Mouse (Mus musculus): ENCODE measurements around the gene Ttc29. TPM values are rescaled to one million over a fixed set of nuclear protein-coding genes. Genes with fewer than 3 reads are reported as not detected.

The Ttc29 gene
- polyA plus RNA-seq (2012; rRNA removed) = 0.74 and 1.3 TPM in 2 replicates

GRCm38 (mm10) chr8:78213074-78213473 is at the start of gene Ttc29:
Gene Ttc29 (plus strand): TSS chr8:78213297.

GRCm38 (mm10) chr8:78436071-78436651 is 223.1 kb downstream of the Ttc29 start, which contains the start of gene Pou4f2:
Gene Pou4f2 (minus strand): TSS chr8:78436645.

Other genes with a start within 250 kb of the Ttc29 start
- 6.6 and 7.4 TPM in 2 replicates for gene Pou4f2, start 223.3 kb downstream of the Ttc29 start, polyA plus RNA-seq (2012; rRNA removed)

Measured in central nervous system, embryonic 18 days (tissue).